Mouse (Mus musculus) hindbrain, embryonic 15.5 days (tissue): ENCODE data around the gene Ptpn14. TPM values are rescaled to one million over a fixed set of nuclear protein-coding genes. Genes with fewer than 3 reads are reported as not detected.
A peak's percentile ranks its signal among the peaks of the same experiment; 100 is the strongest.

Experiments used
- ATAC-seq: fragments of 200-750 bp; cut with Nextera tagmentation; 2 replicates; pipeline ENCODE4 v1.8.0; 2017; ENCODE audit warnings: low read depth, moderate number of reproducible peaks, moderate TSS enrichment; ENCODE audit not compliant: low FRiP score
- H3K27ac ChIP-seq: fragments of 300-500 bp; sonication (generic); replicated peaks from 2 replicates; pipeline ENCODE4 v1.5.1; 2015; ENCODE audit warnings: mild to moderate bottlenecking, inconsistent platforms
- H3K27me3 ChIP-seq: fragments of 300-500 bp; sonication (generic); 2 replicates; pipeline ENCODE4 v1.6.1; 2015; ENCODE audit warnings: control low read depth, inconsistent platforms
- H3K36me3 ChIP-seq: fragments of 300-500 bp; sonication (generic); 2 replicates; pipeline ENCODE4 v1.6.1; 2015; ENCODE audit warnings: control low read depth, inconsistent platforms
- H3K4me1 ChIP-seq: fragments of 300-500 bp; sonication (generic); replicated peaks from 2 replicates; pipeline ENCODE4 v1.6.1; 2015; ENCODE audit warnings: control low read depth, inconsistent platforms
- H3K4me2 ChIP-seq: fragments of 300-500 bp; sonication (generic); 2 replicates; pipeline ENCODE4 v1.6.1; 2015; ENCODE audit warnings: moderate library complexity, mild to moderate bottlenecking, inconsistent platforms
- H3K4me3 ChIP-seq: fragments of 300-500 bp; sonication (generic); 2 replicates; pipeline ENCODE4 v1.5.1; 2015; ENCODE audit warnings: mild to moderate bottlenecking, inconsistent platforms
- H3K9ac ChIP-seq: fragments of 300-500 bp; sonication (generic); 2 replicates; pipeline ENCODE4 v1.6.1; 2015; ENCODE audit warnings: inconsistent platforms
- H3K9me3 ChIP-seq: fragments of 300-500 bp; sonication (generic); 2 replicates; pipeline ENCODE4 v1.6.1; 2016; ENCODE audit warnings: control low read depth, inconsistent platforms
- WGBS: fragments of 180-500 bp; shearing (Covaris S2); methylation state at CpG from one replicate; pipeline ENCODE4 v1.1.7; 2015; 5-methylcytosine and 5-hydroxymethylcytosine counted together
- polyA plus RNA-seq: library from polyadenylated mRNA; unstranded; fragments of >200 nt; fragmentation: Nextera tagmentation; extraction: Ambion mirVana; gene quantifications from 2 replicates; pipeline ENCODE4 v1.2.1, GENCODE M21; 2015

The Ptpn14 gene
- polyA plus RNA-seq, 1 experiment from 2014 or later: 1.5 TPM

DNA sequence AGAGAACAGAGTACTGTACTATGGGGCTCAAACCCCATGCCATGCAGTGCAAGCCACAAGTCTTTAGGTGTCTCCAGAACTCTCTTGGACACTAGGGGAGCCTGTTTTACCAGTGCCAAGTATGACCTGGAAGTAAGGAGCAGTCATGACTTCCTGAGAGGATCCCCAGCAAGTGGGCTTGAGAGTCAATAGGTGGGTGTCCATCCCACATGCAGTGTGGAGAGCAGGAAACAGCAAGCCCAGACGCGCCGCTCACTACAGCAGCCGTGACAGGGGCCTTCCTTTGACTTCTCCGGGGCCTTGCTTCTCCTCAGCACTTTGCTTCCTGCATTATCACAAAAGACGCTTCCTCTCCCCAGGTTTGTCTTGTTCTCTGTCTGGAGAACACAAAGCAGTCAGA is 27.9 kb upstream of the Ptpn14 start:
- H3K36me3 ChIP-seq: no peaks in the 10 kb centered on the region

DNA sequence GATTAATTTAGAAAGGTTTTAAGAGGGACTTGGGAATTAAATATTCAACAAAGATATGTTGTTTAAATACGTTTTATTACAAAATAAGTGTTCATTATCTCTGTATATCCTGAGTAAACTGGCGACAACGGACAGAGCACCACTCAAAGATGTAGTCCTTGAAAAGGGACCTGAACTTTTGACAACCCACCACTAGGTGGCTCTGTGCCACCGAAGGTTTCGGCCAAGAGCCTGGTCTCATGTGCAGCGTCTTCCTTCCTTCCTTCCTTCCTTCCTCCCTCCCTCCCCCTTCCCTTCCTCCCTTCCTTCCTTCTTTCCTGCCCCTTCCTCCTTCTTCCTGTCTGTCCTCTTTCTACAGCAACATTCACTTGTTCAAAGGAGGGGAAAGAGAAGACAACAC is 27.1 kb upstream of the Ptpn14 start:
- WGBS: under 1% methylated on average over 6 of the region's 6 CpGs
- Histone ChIP-seq H3K9ac (no peak overlapping the region), H3K4me3 (no peak overlapping the region), H3K27ac (no peak overlapping the region), H3K4me2 (no peak overlapping the region), H3K9me3 (no peaks in the 10 kb centered on the region), H3K27me3 (no peaks in the 10 kb centered on the region), H3K36me3 (no peaks in the 10 kb centered on the region), H3K4me1 (no peaks in the 10 kb centered on the region)
- peak; percentile 68; the same call in 1 of the 2 replicates for ATAC-seq

More for the DNA sequence above, 27.9 kb upstream of the Ptpn14 start:
- no peak overlapping the region for H3K9ac ChIP-seq
- H3K27me3 ChIP-seq: no peaks in the 10 kb centered on the region
- no peak for ATAC-seq
- no peak overlapping the region for H3K4me3 ChIP-seq
- no peak overlapping the region for H3K4me2 ChIP-seq
- no peak overlapping the region for H3K27ac ChIP-seq
- no peaks in the 10 kb centered on the region for H3K9me3 ChIP-seq
- WGBS: 87% methylated on average over 6 of the region's 6 CpGs
- no peaks in the 10 kb centered on the region for H3K4me1 ChIP-seq

DNA sequence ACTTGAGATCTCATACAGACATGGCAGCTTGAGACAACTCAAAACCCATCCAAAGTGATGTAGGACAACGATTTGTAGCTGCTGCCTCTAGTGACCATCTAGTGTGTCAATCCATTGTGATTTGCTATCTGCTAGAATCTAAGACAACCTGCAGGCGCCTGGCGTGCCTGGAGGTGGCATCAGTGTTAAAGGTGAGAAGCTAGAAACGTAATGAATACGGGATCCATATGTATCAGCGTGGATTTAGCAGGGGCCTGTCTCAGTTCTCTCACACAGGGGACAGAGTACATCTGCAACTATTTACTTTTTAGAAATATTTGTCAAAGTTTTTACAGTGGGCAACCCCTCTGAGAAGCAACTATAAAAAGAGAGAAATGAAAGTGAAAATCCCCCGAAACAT is 24.9 kb upstream of the Ptpn14 start:
- Histone ChIP-seq H3K27me3 (no peaks in the 10 kb centered on the region), H3K4me3 (no peak overlapping the region), H3K4me2 (no peak overlapping the region), H3K9ac (no peak overlapping the region), H3K4me1 (no peaks in the 10 kb centered on the region), H3K9me3 (no peaks in the 10 kb centered on the region), H3K27ac (no peak overlapping the region), H3K36me3 (no peaks in the 10 kb centered on the region)
- no peak for ATAC-seq
- 64% methylated on average over 7 of the region's 7 CpGs for WGBS

DNA sequence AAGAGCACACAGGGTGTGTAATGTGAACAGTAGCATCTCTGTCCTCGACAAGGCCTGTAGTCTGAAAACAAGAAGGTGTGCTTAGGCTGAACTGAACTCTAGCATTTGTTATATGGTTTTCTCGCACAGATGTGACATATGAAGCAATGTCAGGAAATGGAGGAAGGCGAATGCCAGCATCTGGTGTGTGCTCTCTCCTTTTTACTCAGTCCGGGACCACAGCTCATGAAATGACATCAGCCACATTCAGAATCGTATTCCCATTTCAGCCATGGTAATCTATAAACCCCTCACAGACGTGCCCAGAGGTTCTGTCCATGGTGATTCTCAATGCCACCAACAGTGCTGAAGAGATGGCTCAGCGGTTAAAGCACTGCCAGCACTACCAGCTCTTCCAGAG is 24.5 kb upstream of the Ptpn14 start:
- 86% methylated on average over 7 of the region's 7 CpGs for WGBS
- Histone ChIP-seq H3K27ac (no peak overlapping the region), H3K36me3 (no peaks in the 10 kb centered on the region), H3K4me2 (no peak overlapping the region), H3K9me3 (no peaks in the 10 kb centered on the region), H3K9ac (no peak overlapping the region), H3K4me3 (no peak overlapping the region), H3K27me3 (no peaks in the 10 kb centered on the region), H3K4me1 (no peaks in the 10 kb centered on the region)
- ATAC-seq: no peak

DNA sequence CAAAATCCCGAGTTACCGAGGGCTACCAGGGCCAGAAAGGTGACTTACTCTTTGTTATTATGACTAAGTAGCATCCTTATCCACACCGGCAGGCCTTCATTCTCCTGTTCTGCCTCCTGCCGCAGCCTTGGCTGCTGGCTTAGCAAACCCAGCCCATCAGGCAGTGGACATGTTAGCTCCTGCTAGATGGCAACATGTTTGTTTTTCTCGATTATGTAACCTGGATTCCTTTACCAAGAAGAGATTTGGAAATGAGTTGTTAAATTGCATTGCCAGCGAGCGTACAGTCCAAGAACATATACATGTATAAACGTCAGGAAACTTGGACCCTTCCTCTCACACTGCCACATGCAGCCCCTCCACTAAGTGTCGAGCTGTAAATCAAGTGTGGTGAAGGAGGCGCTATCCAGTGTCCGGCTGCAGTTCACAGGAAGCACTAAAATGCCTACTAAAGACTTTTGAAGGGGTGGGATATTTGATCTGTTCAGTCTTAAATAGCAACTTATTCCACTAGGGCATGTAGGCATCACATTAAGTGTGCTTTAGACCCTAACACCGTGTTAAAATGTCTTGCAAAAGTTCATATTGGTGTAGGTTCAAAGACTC is 21.9 kb upstream of the Ptpn14 start:
- Histone ChIP-seq H3K27ac (no peak overlapping the region), H3K4me2 (no peak overlapping the region), H3K9me3 (no peaks in the 10 kb centered on the region), H3K9ac (no peak overlapping the region), H3K4me3 (no peak overlapping the region), H3K27me3 (no peaks in the 10 kb centered on the region), H3K36me3 (no peaks in the 10 kb centered on the region), H3K4me1 (no peaks in the 10 kb centered on the region)
- ATAC-seq: no peak
- 85% methylated on average over 12 of the region's 12 CpGs for WGBS

DNA sequence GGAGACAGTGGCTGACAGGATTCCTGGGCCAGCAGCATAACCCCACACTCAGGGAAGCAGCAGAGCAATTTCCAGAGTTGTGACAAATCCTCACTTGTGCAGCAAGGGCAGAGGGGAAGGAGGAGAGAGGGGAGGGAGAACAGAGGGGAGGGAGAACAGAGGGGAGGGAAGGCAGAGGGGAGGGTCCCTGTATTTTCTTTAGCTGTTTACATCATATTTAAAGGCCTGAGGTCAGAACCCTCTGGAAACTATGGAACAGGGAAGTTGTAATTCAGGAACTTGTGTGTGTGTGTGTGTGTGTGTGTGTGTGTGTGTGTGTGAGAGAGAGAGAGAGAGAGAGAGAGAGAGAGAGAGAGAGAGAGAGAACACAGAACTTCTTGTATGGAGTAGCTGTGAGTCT is 21.1 kb upstream of the Ptpn14 start:
- Histone ChIP-seq H3K27me3 (no peaks in the 10 kb centered on the region), H3K4me3 (no peak overlapping the region), H3K36me3 (no peaks in the 10 kb centered on the region), H3K9me3 (no peaks in the 10 kb centered on the region), H3K4me1 (no peaks in the 10 kb centered on the region), H3K4me2 (no peak overlapping the region), H3K27ac (no peak overlapping the region), H3K9ac (no peak overlapping the region)
- ATAC-seq: no peak

DNA sequence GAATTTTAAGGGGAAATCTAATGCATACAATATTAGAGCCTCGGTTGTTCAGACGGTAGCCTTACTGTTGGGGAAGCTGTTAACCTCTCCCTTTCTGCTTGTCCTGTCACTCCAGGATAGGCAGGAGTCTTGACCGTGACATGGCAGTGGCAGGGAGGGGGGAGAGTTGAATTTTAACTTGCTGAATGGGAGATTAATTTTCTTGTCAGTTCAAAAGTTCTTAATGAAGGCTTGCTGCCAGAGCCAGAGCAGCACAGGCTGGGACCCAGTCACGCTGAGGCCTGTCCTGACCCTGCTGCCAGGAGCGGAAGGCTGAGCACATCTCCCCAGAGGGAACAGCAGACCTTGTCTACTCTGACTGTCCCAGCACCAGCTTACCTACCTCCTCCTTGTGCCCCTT is 20.6 kb upstream of the Ptpn14 start:
- no peaks in the 10 kb centered on the region for H3K9me3 ChIP-seq
- H3K27me3 ChIP-seq: no peaks in the 10 kb centered on the region
- ATAC-seq: no peak
- no peaks in the 10 kb centered on the region for H3K4me1 ChIP-seq
- H3K27ac ChIP-seq: no peak overlapping the region
- 25% methylated on average over 5 of the region's 5 CpGs for WGBS
- H3K4me2 ChIP-seq: no peak overlapping the region
- H3K4me3 ChIP-seq: no peak overlapping the region
- no peaks in the 10 kb centered on the region for H3K36me3 ChIP-seq
- H3K9ac ChIP-seq: no peak overlapping the region

DNA sequence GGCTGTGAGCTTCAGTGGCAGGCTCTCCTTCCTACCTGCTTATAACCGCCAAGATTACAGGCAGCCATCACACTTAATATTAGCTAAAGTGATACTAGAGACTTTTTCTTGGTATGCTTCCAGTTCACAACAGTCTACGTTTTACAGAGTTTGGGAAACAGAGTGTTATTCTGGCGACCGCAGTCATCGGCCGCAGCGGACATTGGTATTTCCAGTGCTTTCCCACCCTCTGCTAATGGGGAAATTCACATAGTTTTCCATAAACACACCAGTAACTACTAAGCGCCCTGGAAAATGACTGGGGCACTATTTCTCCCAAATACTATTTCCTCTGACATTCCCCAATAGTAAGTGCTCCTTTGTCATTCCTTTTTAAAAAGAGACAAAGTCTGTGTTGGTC is 19.1 kb upstream of the Ptpn14 start:
- Histone ChIP-seq H3K4me3 (no peak overlapping the region), H3K27ac (no peak overlapping the region), H3K36me3 (no peaks in the 10 kb centered on the region), H3K9me3 (no peaks in the 10 kb centered on the region), H3K27me3 (no peaks in the 10 kb centered on the region), H3K9ac (no peak overlapping the region), H3K4me1 (no peaks in the 10 kb centered on the region), H3K4me2 (no peak overlapping the region)
- 82% methylated on average over 8 of the region's 8 CpGs for WGBS
- no peak for ATAC-seq

DNA sequence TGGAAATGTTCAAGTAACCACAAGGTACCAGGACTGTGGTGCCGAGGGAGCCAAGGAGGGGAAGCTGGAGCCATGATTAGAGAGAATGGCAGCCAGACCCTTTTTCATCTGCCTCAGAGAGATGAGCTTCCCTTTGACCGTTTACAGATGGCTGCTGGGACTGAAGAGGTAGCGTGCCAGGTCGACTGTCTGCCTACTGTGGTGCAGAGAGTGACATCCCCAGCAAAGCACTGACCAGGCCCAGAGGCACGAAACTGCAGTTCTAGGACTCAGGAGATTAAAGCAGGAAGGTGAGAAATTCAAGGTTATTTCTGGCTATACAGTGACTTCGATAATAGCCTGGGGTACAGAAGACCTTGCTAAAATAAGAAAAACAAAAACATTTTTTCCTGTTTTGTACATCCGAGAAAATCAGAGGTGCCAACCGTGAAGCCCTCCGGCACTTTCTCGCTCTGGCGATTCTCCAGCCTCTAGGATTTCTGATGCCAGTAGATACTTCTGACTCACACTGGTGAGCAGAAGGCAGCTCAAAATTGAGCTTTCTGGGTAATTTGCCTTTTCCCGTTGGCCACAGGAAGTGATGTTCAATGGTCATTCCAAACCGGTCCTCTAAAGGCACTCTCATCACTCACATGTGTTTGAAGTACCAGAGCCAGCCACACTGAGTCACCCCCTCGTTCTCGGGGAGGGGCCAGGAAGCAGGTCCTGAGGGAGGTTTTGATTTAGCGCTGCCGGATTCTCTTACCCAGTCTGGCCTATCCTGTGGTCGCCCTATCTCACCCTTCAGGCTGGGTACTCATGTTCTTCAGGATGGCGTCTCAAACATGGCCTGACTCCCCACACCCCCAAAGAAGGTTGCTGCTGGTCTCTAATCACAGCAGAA is 11.9 kb upstream of the Ptpn14 start:
- Histone ChIP-seq H3K4me3 (no peak overlapping the region), H3K27ac (no peak overlapping the region), H3K4me1 (no peaks in the 10 kb centered on the region), H3K27me3 (no peaks in the 10 kb centered on the region), H3K36me3 (no peaks in the 10 kb centered on the region), H3K9me3 (no peaks in the 10 kb centered on the region), H3K4me2 (no peak overlapping the region), H3K9ac (no peak overlapping the region)
- ATAC-seq: no peak
- 65% methylated on average over 19 of the region's 19 CpGs for WGBS

DNA sequence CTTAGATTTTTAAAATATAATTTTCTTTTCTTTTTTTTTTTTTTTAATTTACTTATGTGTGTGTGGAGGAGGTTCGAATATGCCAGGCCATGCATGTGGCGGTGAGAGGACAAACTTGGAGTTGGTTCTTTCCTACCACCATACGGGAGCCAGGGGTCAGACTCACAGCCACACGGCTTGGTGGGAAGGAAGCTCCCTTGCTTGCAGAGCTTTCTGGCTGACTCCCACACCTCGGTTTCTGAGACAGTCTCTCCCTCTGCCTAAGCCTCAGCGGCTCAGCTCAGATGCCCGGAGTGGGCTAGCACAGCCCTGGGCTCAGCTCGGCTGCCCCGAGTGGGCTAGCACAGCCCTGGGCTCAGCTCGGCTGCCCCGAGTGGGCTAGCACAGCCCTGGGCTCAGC is 10.5 kb upstream of the Ptpn14 start:
- H3K36me3 ChIP-seq: no peaks in the 10 kb centered on the region
- H3K4me3 ChIP-seq: no peak overlapping the region
- WGBS: 86% methylated on average over 11 of the region's 11 CpGs
- no peak overlapping the region for H3K9ac ChIP-seq
- H3K4me2 ChIP-seq: no peak overlapping the region
- H3K4me1 ChIP-seq: no peaks in the 10 kb centered on the region
- no peak for ATAC-seq
- no peaks in the 10 kb centered on the region for H3K9me3 ChIP-seq
- no peak overlapping the region for H3K27ac ChIP-seq
- no peaks in the 10 kb centered on the region for H3K27me3 ChIP-seq

DNA sequence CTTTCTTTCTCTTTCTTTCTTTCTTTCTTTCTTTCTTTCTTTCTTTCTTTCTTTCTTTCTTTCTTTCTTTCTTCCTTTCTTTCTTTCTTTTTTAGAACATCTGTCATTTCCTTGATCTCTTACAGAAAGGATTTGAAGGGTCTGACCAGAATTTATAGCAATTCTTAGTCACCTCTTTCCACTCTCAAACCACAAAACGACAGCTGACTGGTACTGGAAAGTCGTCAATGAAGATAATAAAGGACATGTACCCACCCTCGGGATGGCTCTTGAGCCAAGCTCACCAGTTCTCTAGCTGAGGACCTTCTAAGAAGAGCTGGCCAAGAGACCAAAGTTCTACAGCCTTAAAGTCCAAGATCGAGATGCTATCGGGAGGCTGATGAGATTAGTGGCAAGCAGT is 9.5 kb upstream of the Ptpn14 start:
- Histone ChIP-seq H3K27me3 (no peaks in the 10 kb centered on the region), H3K9ac (no peak overlapping the region), H3K36me3 (no peaks in the 10 kb centered on the region), H3K4me3 (no peak overlapping the region), H3K4me2 (no peak overlapping the region), H3K9me3 (no peaks in the 10 kb centered on the region), H3K4me1 (no peaks in the 10 kb centered on the region), H3K27ac (no peak overlapping the region)
- 77% methylated on average over 5 of the region's 5 CpGs for WGBS
- ATAC-seq: no peak

DNA sequence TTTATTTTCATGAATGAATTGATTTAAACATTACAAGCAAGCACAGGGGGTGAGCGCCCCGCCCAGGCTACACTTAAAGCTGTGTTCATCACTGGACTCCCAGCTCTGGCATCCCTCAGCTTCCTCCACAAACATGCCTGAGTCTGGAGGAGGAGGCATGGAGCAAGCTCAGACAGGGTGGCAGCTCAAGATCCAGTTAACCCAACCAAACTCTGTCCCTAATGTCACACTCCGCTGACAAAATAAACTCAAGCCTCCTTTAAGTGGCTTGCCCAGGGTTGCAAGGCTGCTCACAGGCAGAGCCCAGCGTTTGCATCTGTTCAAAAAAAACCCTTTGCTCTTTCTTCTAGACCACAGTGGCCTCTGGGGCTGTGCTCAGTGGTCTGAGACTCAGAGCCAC is 1.9 kb upstream of the Ptpn14 start:
- H3K27ac ChIP-seq: no peak overlapping the region
- ATAC-seq: no peak
- H3K27me3 ChIP-seq: peaks cover 39% of the 10 kb centered on the region
- 71% methylated on average over 4 of the region's 4 CpGs for WGBS
- no peaks in the 10 kb centered on the region for H3K9me3 ChIP-seq
- H3K4me3 ChIP-seq: no peak overlapping the region
- no peak overlapping the region for H3K9ac ChIP-seq
- H3K36me3 ChIP-seq: no peaks in the 10 kb centered on the region
- no peak overlapping the region for H3K4me2 ChIP-seq
- peaks cover 22% of the 10 kb centered on the region for H3K4me1 ChIP-seq
